Mouse (Mus musculus) forelimb bud, embryonic 11.5 days (tissue): ENCODE measurements at regions not wholly inside any gene's neighbourhood (a gene's known extent, or its start where the extent isn't known, plus 50 kb on each side); places are given as distances from the start of the nearest gene placed in this dataset.

Experiments
- DNase-seq: peaks from one replicate; pipeline ENCODE4 v3.0.0-alpha.2; 2012; ENCODE audit warnings: low read depth, low spot score

DNA sequence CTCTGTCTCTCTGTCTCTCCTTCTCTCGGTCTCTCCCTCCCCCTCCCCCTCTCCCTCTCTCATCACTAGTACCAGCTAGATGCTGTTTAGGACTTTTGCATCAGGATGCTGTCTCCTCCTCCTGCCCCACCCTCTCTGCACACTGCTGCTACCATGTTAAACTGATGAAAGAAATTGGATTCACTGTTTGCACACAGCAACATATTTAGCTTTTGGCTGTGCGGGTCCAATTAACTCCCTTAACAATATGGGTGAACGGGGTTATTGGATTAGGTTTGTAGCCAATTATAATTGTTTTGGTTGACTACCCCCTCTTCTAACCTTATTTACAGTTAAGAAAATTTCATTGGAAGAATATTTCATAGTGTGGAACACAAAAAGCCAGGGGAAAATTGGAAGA lies 424.0 kb upstream of the Sorcs1 start:
- no peak for DNase-seq

DNA sequence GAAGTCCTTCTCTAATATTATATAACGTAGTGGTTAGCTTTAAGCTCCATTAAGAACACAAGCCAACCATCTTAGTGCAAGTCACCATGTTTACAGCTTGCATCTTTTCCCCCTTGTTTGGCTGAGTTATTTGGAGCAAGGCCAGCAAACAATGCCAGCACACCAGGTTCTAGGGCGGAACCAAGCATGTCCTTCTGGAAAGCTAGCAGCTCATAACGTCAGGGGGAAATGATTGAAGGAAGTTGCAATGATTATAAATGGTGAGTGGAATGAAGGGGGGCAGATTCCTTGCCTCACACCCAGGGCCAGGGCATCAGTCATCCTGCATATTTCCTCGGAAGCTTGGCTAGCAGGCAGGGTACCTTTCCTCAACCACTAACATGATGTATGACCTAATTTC lies 396.3 kb upstream of the Sorcs1 start:
- DNase-seq = no peak

DNA sequence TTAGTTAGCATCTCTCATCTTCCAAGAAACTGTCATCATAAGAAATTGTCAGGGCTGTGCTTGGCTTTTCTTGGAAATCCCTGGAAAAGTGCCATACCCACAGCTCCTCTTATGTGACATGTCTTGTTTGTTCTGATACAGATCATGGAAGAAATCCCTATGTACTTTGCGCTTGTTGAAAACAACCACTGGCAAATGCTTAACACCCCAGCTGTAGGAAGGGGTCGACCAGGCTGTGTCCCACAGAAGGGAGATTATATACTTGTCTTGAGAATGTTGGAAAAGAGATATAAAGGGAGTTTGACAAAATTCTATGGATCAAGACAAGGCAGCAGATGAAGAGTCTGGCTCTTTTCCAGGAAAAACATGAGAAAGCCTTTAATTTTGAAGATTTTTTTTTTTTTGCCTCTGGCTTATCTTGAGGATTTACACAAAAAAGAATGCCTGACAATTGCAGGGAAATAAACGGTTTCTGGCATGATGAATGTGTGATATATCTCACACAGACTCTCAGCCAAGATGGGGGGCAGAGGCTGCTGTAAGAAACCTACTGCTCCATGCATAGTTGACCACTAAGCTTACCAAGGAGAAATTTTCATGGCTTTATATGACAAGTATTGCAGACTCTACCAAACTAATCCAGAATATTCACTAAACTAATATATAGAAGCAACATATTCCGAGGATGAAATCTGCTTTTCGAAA lies 381.7 kb upstream of the Sorcs1 start:
- no peak for DNase-seq

DNA sequence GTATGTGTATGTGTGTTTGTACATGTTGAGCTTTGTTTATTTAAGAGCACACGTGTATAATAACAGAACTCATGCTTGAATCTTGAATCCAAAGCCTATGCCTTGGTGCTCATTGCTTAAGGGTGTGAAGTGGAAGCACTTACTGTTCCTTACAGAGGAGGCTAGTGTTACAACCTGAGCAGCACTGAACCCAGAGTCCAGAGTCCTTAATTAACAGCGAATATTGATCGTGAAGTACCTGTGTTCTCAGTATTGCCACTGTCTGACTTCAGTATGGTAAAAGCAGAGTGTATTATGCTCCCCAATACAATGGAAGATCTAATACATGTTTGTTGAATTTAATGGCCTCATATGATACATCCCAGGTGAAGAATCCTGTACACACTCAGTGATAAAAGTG lies 365.1 kb upstream of the Sorcs1 start:
- DNase-seq = no peak

DNA sequence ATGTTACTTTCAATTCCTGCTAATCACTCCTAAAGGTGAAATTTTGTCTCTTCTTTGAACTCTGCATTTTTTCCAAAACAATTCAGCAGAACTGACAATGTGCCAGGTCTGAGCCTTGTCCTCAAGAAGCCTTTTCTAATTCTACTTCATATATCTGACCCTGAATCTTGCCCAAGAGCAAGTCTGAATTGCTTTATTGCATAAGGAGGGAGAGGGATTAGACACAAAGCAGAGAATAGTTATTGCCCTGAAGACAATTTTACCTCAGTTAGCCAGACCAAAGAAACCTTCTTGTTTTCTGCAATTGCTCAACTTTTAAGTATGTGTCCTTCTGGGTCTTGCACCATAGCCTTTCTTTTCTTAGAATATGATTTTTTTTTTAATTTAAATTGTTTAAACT lies 316.0 kb upstream of the Sorcs1 start:
- DNase-seq = no peak

DNA sequence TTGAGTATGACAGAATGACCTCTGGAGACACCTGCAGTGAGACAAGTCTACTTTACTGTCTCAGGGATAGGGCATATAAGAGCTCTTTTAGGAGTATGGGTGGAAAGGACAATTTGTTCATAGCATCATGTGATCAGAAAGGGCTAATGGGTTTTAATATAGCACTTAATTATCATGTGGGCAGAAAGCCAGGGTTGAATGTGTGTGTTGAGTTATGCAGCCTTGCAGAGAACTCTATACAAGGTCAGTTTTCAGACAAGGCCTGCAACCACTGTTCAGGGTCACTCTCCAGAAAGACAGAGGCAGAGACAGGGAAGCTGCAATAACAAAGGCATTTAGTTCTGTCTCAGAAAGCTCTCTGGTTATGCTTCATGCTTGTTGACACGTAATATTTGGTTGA lies 292.6 kb upstream of the Sorcs1 start:
- DNase-seq = no peak

DNA sequence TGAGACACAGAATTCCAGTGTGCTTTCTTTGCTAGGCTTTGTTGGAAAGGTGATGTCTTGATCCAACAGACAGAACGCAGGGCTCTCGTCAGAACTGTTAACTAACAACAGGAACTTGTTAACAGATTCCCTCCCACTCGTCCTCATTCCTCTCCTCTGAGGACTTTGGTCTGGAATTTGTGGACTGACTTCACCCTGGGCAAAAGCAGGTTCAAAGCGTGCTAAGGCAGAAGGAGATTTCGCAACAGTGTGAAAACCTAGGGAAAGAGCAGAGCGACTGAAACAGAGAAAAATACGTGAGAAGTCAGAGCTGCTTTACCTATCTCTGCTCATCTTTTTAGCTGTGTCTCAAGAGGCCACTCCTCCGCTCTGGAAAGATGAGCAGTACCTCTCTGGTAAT lies 283.5 kb upstream of the Sorcs1 start:
- DNase-seq = no peak

DNA sequence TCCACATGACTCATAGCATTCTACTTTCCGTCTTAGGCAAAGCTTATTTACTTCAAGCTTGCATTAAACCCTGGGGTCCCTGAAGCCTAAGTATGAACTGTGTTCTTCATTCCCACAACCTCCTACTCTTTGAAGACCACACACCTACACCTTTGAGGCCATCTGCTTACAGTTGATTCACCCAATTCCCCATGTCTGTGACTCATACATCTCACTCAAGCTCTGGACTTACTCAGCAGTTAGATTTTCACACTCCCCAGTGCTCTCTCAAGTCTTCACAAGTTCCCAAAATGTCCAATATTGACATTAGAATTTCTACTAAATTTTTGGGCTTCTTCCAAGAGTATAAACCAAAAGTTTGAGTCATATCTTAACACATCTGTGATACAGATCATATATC lies 266.6 kb upstream of the Sorcs1 start:
- DNase-seq = no peak

DNA sequence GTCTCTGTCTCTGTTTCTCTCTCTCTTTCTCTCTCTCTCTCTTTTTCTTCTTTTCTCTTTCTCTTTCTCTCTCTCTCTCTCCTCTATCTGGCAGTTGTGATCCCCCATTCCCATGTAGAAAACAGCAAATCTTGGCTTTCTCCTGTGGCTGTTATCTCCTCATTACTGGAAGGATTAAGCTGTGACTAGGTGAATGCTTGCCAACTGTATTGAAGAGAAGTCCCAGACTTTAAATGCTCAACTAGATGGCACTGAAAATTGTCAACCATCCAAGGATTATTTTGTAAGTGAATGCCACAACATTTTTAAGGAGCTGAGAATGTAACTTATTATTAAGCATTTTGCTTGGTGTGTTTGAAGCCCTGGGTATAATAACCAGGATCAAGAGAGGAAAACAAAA lies 233.2 kb upstream of the Sorcs1 start:
- DNase-seq = no peak

DNA sequence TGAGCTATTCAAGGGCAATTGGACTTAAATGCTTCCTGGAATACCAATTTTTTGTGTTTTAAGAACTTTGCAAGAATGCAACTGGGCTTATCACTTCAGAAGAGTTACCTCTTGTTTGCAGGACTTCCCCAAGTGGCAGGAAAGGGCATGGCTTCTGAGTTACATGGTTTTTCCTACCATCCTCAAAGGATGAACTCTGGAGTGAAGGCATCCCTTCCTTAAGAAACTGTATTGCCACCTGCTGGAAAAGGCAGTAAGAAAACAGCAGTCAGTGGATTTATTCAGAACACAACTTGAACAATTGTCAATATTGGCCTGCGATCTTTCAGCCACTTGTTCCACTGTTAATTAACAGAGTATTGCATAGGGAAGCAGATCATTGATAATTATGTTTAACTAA lies 232.2 kb upstream of the Sorcs1 start:
- DNase-seq = no peak

DNA sequence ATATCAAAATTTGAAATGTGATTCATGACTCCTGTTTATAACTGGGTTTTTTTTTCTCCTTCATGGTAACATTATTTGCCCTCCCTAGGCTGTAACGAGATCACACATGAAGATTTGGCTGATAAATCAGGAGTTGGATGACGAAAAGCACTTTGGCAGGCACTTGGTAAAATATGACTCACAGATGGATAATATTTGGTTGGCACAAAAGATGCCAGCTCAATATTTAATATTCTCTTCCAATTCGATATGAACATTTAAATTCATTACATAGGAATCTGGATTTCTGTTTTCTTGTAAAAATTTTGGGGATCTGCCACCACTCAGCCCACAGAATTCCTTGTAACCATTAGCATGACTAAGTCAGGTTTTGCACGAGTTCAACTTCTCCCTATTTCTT lies 230.3 kb upstream of the Sorcs1 start:
- DNase-seq = no peak

DNA sequence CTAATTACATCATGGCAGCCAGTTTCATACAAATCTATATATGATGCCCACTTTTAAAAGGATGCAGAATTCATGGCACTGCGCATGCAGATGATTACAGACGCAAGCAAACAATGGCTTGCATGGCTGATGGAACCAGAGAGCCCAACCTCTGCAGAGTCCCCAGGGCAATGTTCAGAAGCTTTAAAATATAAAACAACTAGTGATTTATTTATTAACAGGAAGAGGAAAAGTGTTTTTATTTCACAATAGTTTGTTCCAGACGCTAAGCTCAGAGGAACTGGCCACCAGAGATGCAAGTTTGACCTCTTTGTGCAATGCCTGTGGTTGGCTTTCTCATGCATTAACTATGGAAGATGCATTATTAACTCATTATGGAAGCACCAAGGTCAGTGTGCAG lies 215.3 kb upstream of the Sorcs1 start:
- no peak for DNase-seq

DNA sequence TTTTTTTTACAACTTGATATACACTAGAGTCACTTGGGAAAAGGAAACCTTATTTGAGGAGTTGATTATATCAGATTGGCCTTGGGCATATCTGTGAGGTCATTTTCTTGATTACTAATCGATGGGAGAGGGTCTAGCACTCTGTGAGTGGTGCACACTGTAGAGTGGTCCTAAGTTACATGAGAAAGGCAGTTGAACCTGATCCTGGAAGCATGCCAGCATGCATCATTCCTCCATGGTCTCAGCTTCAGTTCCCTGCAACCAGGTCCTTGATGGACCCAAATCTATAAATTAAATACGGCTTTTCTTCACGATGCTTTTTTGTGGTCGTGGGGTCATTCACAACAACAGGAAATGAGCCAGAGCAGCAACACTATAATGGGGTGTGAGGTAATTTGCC lies 194.2 kb upstream of the Sorcs1 start:
- peak; percentile 14 for DNase-seq

DNA sequence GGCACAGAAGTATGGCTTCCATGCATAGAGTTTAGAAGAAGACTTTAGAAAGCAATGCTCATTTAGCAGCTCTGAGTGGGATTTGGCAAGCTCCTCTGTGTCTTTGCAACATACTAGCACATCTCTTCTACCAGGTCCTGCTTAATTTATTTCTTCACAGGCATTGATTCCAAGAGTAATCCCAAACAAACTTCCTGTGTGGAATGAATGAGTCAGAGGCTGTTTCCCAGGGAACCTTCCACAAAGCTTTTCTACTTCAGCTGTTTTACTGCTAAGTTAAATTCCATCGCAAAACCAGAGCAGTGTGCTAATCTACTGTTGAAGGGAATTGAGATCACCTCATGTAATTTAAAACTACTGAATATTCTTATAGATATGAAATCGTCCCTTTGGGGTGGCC lies 193.7 kb upstream of the Sorcs1 start:
- DNase-seq = no peak

DNA sequence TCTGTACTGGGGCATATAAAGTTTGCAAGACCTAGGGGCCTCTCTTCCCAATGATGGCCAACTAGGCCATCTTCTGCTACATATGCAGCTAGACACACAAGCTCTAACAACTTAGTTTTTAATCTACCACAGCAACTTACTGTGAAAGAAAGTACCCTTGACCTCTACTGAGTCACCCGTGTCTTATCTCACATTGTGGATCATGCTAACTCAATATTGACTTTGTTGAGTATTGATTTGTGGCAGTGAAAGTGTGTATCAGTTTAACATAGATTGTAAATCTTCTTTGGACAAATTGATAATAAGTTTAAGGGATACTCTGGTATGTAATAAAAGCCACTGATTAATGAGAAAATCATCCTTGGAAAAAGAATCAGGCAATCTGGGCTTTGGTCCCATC lies 176.4 kb upstream of the Sorcs1 start:
- no peak for DNase-seq

DNA sequence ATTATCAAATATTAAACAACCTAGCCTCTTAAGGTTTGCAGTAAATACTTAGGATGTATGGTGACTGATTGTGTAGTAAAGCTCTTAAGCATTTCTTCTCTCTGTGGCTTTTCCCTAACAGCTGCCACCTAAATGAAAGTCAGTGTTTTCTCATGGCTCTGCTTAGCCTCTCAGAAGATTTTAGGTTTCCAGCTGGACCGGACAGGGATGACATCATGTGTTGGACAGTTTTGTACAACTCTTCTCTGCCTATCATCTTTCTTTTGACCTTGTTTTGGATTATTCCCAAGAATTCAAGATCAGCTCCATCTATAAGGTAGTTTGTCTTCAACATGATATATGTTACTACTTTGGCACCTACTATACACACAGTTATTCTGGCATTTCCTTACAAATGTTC lies 162.1 kb upstream of the Sorcs1 start:
- no peak for DNase-seq
